7 mouse cellular contexts compared by ENCODE assay signal in the genomic region with DNA sequence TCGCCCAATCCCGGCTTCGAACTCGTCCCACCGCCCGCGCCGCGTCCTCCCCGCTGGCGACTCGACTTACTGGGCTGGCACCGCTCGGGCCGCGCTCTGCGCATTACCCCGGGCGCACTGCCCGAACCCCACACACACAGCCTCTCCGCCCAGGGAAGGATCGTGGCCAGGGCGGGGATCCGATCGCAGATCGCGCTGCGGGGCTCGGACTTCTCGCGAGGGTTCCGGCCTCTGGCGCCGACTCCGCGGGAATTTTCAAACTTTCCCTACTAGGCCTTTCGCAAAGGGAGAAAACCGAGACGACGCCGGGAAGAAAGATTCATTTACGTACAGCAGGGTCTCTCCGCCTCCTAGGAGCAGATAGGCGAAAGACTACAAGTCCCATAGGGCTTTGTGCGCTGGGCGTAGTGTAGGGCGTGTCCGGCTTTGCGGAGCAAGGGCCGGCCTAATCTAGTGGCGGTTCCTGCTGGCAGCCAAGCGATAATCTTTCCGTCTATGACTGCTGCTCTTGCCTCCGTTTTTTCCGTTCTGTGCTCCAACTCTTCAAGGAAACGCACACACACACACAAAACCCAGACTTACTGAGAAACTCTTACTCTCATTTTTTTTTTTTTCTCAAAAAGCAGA. TPM values are rescaled to one million over a fixed set of nuclear protein-coding genes. Genes with fewer than 3 reads are reported as not detected.
DNase-seq lines count a peak whose midpoint lies in the region; ATAC-seq lines count a peak whose summit lies in the region.

A gene (minus strand): TSS at position 168 of the 627 bp plus-strand sequence.

- H3K36me3 ChIP-seq in intestine, embryonic 15.5 days, result peaks cover 5% of the 10 kb centered on the region; the same call in 1 of the 2 replicates
- peaks cover 16% of the 10 kb centered on the region for H3K36me3 ChIP-seq in midbrain, embryonic 10.5 days

- no peaks in the 10 kb centered on the region for H3K27me3 ChIP-seq in intestine, embryonic 15.5 days (replicated peaks)
- no peaks in the 10 kb centered on the region for H3K27me3 ChIP-seq in midbrain, embryonic 10.5 days (ENCODE audit: low read depth, poor library complexity, severe bottlenecking)

- H3K9me3 ChIP-seq in intestine, embryonic 15.5 days, result no peaks in the 10 kb centered on the region
- no peaks in the 10 kb centered on the region for H3K9me3 ChIP-seq in midbrain, embryonic 10.5 days (replicated peaks)

- peaks cover 14% of the 10 kb centered on the region for H3K4me1 ChIP-seq in intestine, embryonic 15.5 days (replicated peaks)
- H3K4me1 ChIP-seq in midbrain, embryonic 10.5 days, result peaks cover 28% of the 10 kb centered on the region

- peak within 1 kb of the TSS; percentile 96 for H3K4me3 ChIP-seq in intestine, embryonic 15.5 days (replicated peaks)
- peak within 1 kb of the TSS; percentile 90 for H3K4me3 ChIP-seq in midbrain, embryonic 10.5 days

- H3K9ac ChIP-seq in intestine, embryonic 15.5 days, result peak within 1 kb of the TSS; percentile 92

- peak; percentile 99 for DNase-seq in adrenal gland, adult 2 months
- DNase-seq in embryo, embryonic 11.5 days (ENCODE audit: low read depth, low spot score), result peak; percentile 96
- DNase-seq in gastrocnemius, postnatal 36 days, result peak; percentile 97 to 98
- DNase-seq in left cerebral cortex, postnatal 25 days (ENCODE audit: low spot score in 2 of 2), result peak; percentile 99
- DNase-seq in midbrain, embryonic 10.5 days (ENCODE audit: low spot score), result peak; percentile 97
- DNase-seq in right cerebral cortex, postnatal 4 days, result peak; percentile 96

- under 1% methylated on average over 56 of the region's 56 CpGs for WGBS in intestine, embryonic 15.5 days
- WGBS in midbrain, embryonic 10.5 days, result under 1% methylated on average over 56 of the region's 56 CpGs

- H3K27ac ChIP-seq in intestine, embryonic 15.5 days, result peak within 1 kb of the TSS; percentile 99
- H3K27ac ChIP-seq in midbrain, embryonic 10.5 days (replicated peaks), result peak within 1 kb of the TSS; percentile 96

- H3K4me2 ChIP-seq in intestine, embryonic 15.5 days (replicated peaks), result peak within 1 kb of the TSS; percentile 66

- peak; percentile 98 for ATAC-seq in intestine, embryonic 15.5 days

- intact Hi-C loops in gastrocnemius, postnatal 36 days (cut with DNase I), result loop anchor here (2.0 kb wide), 1 partner anchor 41 kb away; no protein-coding TSS in a partner anchor
- intact Hi-C loops in left cerebral cortex, postnatal 25 days (cut with DNase I), result loop anchor here (5.0 kb wide), 1 partner anchor 256 kb away; a partner anchor contains a TSS

RNA-seq across cellular contexts. Expression of the gene that starts here (rescaled TPM):
- total RNA-seq in adrenal gland, adult 2 months (2021), result 10 to 100 TPM; 31.6 to 35.3 TPM
- polyA plus RNA-seq in adrenal gland, adult 2 months (2012; rRNA removed), result 2.1 and 2.2 TPM in 2 replicates
- 10 to 100 TPM; 14.8 to 15.3 TPM for total RNA-seq in gastrocnemius, postnatal 36 days (2021)
- polyA plus RNA-seq in intestine, embryonic 15.5 days (2015; fragmentation: Nextera tagmentation; extraction: Ambion mirVana), result 18.5 and 20.6 TPM in 2 replicates
- 10 to 100 TPM; 30.4 to 34.8 TPM for total RNA-seq in left cerebral cortex, postnatal 25 days (2021)
- polyA plus RNA-seq in midbrain, embryonic 10.5 days (2016; fragmentation: Nextera tagmentation; extraction: Ambion mirVana), result 27.3 and 28.1 TPM in 2 replicates

Comparison
In these comparisons a context has a peak if more than half of its experiments do, and no peak if none do; other contexts are left out.
1. Peak in every context shown above with its lines: DNase-seq, ATAC-seq, H3K4me3 ChIP-seq and H3K27ac ChIP-seq.